In genomic region chr9:32450161-32450560, GRCm38 (mm10) we compare ENCODE assay signal across 20 mouse cellular contexts.
DNase-seq lines count a peak whose midpoint lies in the region; ATAC-seq and TF ChIP-seq lines count a peak whose summit lies in the region.
"Had no signal": no experiment of that assay in that cellular context is flagged by ENCODE, and none has a peak within 500 bp of the region (broad histone marks: within the 10 kb centered on the region; RNA-seq: fewer than 3 reads in every experiment).

No protein-coding gene starts in this region.

- 0 out of 2 replicates have a peak overlapping the region, but pooled peaks have one; percentile 5 for H3K4me2 ChIP-seq in midbrain, embryonic 12.5 days (replicated peaks)
- no peak overlapping the region for H3K4me2 ChIP-seq in midbrain, embryonic 11.5 days
- H3K4me2 ChIP-seq in forebrain, embryonic 16.5 days (ENCODE audit: low read length), result no peak overlapping the region
- H3K4me2 ChIP-seq in midbrain, embryonic 16.5 days (ENCODE audit: low read length), result no peak overlapping the region; the same call in 1 of the 2 replicates
- H3K4me2 ChIP-seq: embryonic facial prominence, embryonic 13.5 days; neural tube, embryonic 12.5 days had no signal

- TF ChIP-seq POLR2A in brain, embryonic 14.5 days (IDR thresholded peaks at IDR 0.05; ENCODE audit: borderline replicate concordance, extremely low read depth, insufficient read depth, insufficient read length, poor library complexity, severe bottlenecking), result no peak

- H3K36me3 ChIP-seq in midbrain, embryonic 12.5 days, result no peaks in the 10 kb centered on the region
- no peaks in the 10 kb centered on the region for H3K36me3 ChIP-seq in midbrain, embryonic 11.5 days (ENCODE audit: control insufficient read depth, insufficient read depth, low read length)
- no peaks in the 10 kb centered on the region for H3K36me3 ChIP-seq in forebrain, embryonic 16.5 days (ENCODE audit: control insufficient read depth, insufficient read depth)
- no peaks in the 10 kb centered on the region for H3K36me3 ChIP-seq in midbrain, embryonic 16.5 days (ENCODE audit: control insufficient read depth, insufficient read depth, low read length)
- H3K36me3 ChIP-seq: G1E; neural tube, embryonic 12.5 days had no signal

- H3K9ac ChIP-seq in midbrain, embryonic 12.5 days (replicated peaks), result no peak overlapping the region; the same call in 1 of the 2 replicates
- no peak overlapping the region for H3K9ac ChIP-seq in midbrain, embryonic 11.5 days (ENCODE audit: low read length)
- 0 out of 2 replicates have a peak overlapping the region, but pooled peaks have one; percentile 15 for H3K9ac ChIP-seq in forebrain, embryonic 16.5 days (replicated peaks; ENCODE audit: low read depth, low read length)
- H3K9ac ChIP-seq in midbrain, embryonic 16.5 days (ENCODE audit: low read depth, low read length), result peak overlapping the region; percentile 2; the same call in 1 of the 2 replicates
- H3K9ac ChIP-seq: embryonic facial prominence, embryonic 13.5 days; neural tube, embryonic 12.5 days had no signal

- no peak overlapping the region for H3K27ac ChIP-seq in midbrain, embryonic 12.5 days (replicated peaks)
- no peak overlapping the region for H3K27ac ChIP-seq in midbrain, embryonic 11.5 days (ENCODE audit: low read depth, low read length)
- H3K27ac ChIP-seq in forebrain, embryonic 16.5 days (ENCODE audit: low read length), result no peak overlapping the region
- H3K27ac ChIP-seq in midbrain, embryonic 16.5 days (ENCODE audit: low read length), result no peak overlapping the region
- H3K27ac ChIP-seq: embryonic facial prominence, embryonic 13.5 days; layer of hippocampus, adult 2 months; neural tube, embryonic 12.5 days had no signal

- ATAC-seq in midbrain, embryonic 12.5 days (ENCODE audit: low FRiP score, low read depth), result 0 out of 2 replicates have a peak, but pooled peaks have one; percentile 44
- ATAC-seq in midbrain, embryonic 11.5 days (ENCODE audit: low FRiP score), result no peak
- peak; percentile 47; the same call in 1 of the 2 replicates for ATAC-seq in forebrain, embryonic 16.5 days
- peak; percentile 72 for ATAC-seq in midbrain, embryonic 16.5 days
- ATAC-seq: intestine, postnatal 0 days; lung, postnatal 0 days had no signal

- 6% methylated on average over 7 of the region's 7 CpGs for WGBS in midbrain, embryonic 12.5 days
- WGBS in midbrain, embryonic 11.5 days, result 10% methylated on average over 7 of the region's 7 CpGs
- WGBS in forebrain, embryonic 16.5 days, result 7% methylated on average over 7 of the region's 7 CpGs
- WGBS in midbrain, embryonic 16.5 days, result 8% methylated on average over 7 of the region's 7 CpGs

- H3K4me1 ChIP-seq in midbrain, embryonic 12.5 days, result peaks cover 11% of the 10 kb centered on the region
- peaks cover 5% of the 10 kb centered on the region; the same call in 1 of the 2 replicates for H3K4me1 ChIP-seq in midbrain, embryonic 11.5 days (ENCODE audit: control insufficient read depth, insufficient read depth, low read length)
- 0 out of 2 replicates have a peak, but pooled peaks cover 4% of the 10 kb centered on the region for H3K4me1 ChIP-seq in forebrain, embryonic 16.5 days (replicated peaks; ENCODE audit: control insufficient read depth, insufficient read depth, low read length)
- no peaks in the 10 kb centered on the region for H3K4me1 ChIP-seq in midbrain, embryonic 16.5 days (ENCODE audit: control insufficient read depth, insufficient read depth, low read length)
- H3K4me1 ChIP-seq: neural tube, embryonic 12.5 days had no signal

- no peak overlapping the region for H3K4me3 ChIP-seq in midbrain, embryonic 12.5 days
- no peak overlapping the region for H3K4me3 ChIP-seq in midbrain, embryonic 11.5 days (ENCODE audit: low read depth, low read length)
- H3K4me3 ChIP-seq in forebrain, embryonic 16.5 days (replicated peaks; ENCODE audit: low read length), result no peak overlapping the region
- H3K4me3 ChIP-seq in midbrain, embryonic 16.5 days (ENCODE audit: low read depth, low read length), result no peak overlapping the region
- H3K4me3 ChIP-seq: embryonic facial prominence, embryonic 13.5 days; layer of hippocampus, adult 2 months; neural tube, embryonic 12.5 days had no signal

- no peak for DNase-seq in midbrain, embryonic 11.5 days (ENCODE audit: low spot score, missing footprints)
- DNase-seq in brain, embryonic 14.5 days (ENCODE audit: low read depth), result peak; percentile 72
- no peak for DNase-seq in adrenal gland, adult (ENCODE audit: inconsistent age in 2 of 2, low spot score in 1 of 2)
- no peak for DNase-seq in kidney, adult 9 months
- DNase-seq: cerebellum, adult 8-10 months; gastrocnemius, postnatal 25 days; kidney, postnatal 10 days; left cerebral cortex, postnatal 4 days; liver; right cerebral cortex, adult 18-20 months; thymus, postnatal 36 days had no signal

- TF ChIP-seq CTCF in brain, embryonic 14.5 days (IDR thresholded peaks at IDR 0.05; ENCODE audit: borderline replicate concordance, extremely low read depth, insufficient read depth, insufficient read length), result no peak

- H3K27me3 ChIP-seq in midbrain, embryonic 12.5 days, result no peaks in the 10 kb centered on the region
- no peaks in the 10 kb centered on the region; the same call in 1 of the 2 replicates for H3K27me3 ChIP-seq in midbrain, embryonic 11.5 days (ENCODE audit: control insufficient read depth, insufficient read depth, low read length)
- no peaks in the 10 kb centered on the region for H3K27me3 ChIP-seq in forebrain, embryonic 16.5 days (replicated peaks; ENCODE audit: control insufficient read depth, insufficient read depth, low read length)
- H3K27me3 ChIP-seq in midbrain, embryonic 16.5 days (ENCODE audit: control insufficient read depth, insufficient read depth, low read depth, low read length), result no peaks in the 10 kb centered on the region
- H3K27me3 ChIP-seq: embryonic facial prominence, embryonic 13.5 days; neural tube, embryonic 12.5 days had no signal

- no peaks in the 10 kb centered on the region for H3K9me3 ChIP-seq in midbrain, embryonic 12.5 days
- no peaks in the 10 kb centered on the region for H3K9me3 ChIP-seq in midbrain, embryonic 11.5 days (ENCODE audit: control insufficient read depth, low read length)
- H3K9me3 ChIP-seq in forebrain, embryonic 16.5 days (ENCODE audit: control insufficient read depth, low read length), result no peaks in the 10 kb centered on the region
- no peaks in the 10 kb centered on the region for H3K9me3 ChIP-seq in midbrain, embryonic 16.5 days (replicated peaks; ENCODE audit: control insufficient read depth, low read length, poor library complexity, severe bottlenecking)
- H3K9me3 ChIP-seq: embryonic facial prominence, embryonic 13.5 days; neural tube, embryonic 12.5 days had no signal

Comparison
In these comparisons a context has a peak if more than half of its experiments do, and no peak if none do; other contexts are left out.
1. H3K9ac ChIP-seq: peak in forebrain, embryonic 16.5 days (single experiment) and midbrain, embryonic 16.5 days (single experiment); none in midbrain, embryonic 12.5 days (single experiment) and midbrain, embryonic 11.5 days (single experiment).